Mouse (Mus musculus) liver, postnatal 0 days (tissue): ENCODE measurements at regions not wholly inside any gene's neighbourhood (a gene's known extent, or its start where the extent isn't known, plus 50 kb on each side); places are given as distances from the start of the nearest gene placed in this dataset.

ENCODE experiments used
- ATAC-seq: fragments of 200-750 bp; cut with Nextera tagmentation; 2 replicates; pipeline ENCODE4 v1.8.0; 2017; ENCODE audit warnings: mild to moderate bottlenecking, moderate library complexity
- DNase-seq: peaks from one replicate; pipeline ENCODE4 v3.0.0-alpha.2; 2016
- H3K27ac ChIP-seq: fragments of 300-500 bp; sonication (generic); 2 replicates; pipeline ENCODE4 v1.5.1; 2014; ENCODE audit warnings: antibody characterized with exemption, moderate library complexity, mild to moderate bottlenecking, low read depth
- H3K27me3 ChIP-seq: fragments of 300-500 bp; sonication (generic); 2 replicates; pipeline ENCODE4 v1.6.1; 2014; ENCODE audit warnings: low read length, control low read depth, mixed read lengths; ENCODE audit not compliant: insufficient read depth
- H3K36me3 ChIP-seq: fragments of 300-500 bp; sonication (generic); replicated peaks from 2 replicates; pipeline ENCODE4 v1.6.1; 2014; ENCODE audit warnings: mild to moderate bottlenecking, control low read depth, low read length, moderate library complexity, mixed read lengths; ENCODE audit not compliant: insufficient read depth
- H3K4me1 ChIP-seq: fragments of 300-500 bp; sonication (generic); 2 replicates; pipeline ENCODE4 v1.6.1; 2014; ENCODE audit warnings: antibody characterized with exemption, mild to moderate bottlenecking, control low read depth; ENCODE audit not compliant: insufficient read depth
- H3K4me2 ChIP-seq: fragments of 300-500 bp; sonication (generic); 2 replicates; pipeline ENCODE4 v1.6.1; 2014; ENCODE audit warnings: low read depth, mild to moderate bottlenecking, low read length, moderate library complexity, mixed read lengths
- H3K4me3 ChIP-seq: fragments of 300-500 bp; sonication (generic); 2 replicates; pipeline ENCODE4 v1.5.1; 2014; ENCODE audit warnings: low read depth, low read length
- H3K9ac ChIP-seq: fragments of 300-500 bp; sonication (generic); replicated peaks from 2 replicates; pipeline ENCODE4 v1.6.1; 2014; ENCODE audit warnings: mild to moderate bottlenecking, moderate library complexity
- H3K9me3 ChIP-seq: fragments of 300-500 bp; sonication (generic); 2 replicates; pipeline ENCODE4 v1.6.1; 2016; ENCODE audit warnings: mild to moderate bottlenecking, control low read depth, low read length, mixed read lengths
- CTCF ChIP-seq: sonication (generic); IDR thresholded peaks from 2 replicates; pipeline ENCODE4 v1.5.1; 2016; ENCODE audit warnings: antibody characterized with exemption, low read depth
- EP300 ChIP-seq: IDR thresholded peaks from 2 replicates; pipeline ENCODE4 v1.6.1; 2016; ENCODE audit warnings: antibody characterized with exemption, low read depth, mild to moderate bottlenecking
- WGBS: fragments of 180-500 bp; shearing (Covaris S2); extraction: QIAGEN DNeasy Blood & Tissue Kit; methylation state at CpG from one replicate; pipeline ENCODE4 v1.1.7; 2014; ENCODE audit not compliant: insufficient replicate concordance; 5-methylcytosine and 5-hydroxymethylcytosine counted together

- Histone ChIP-seq H3K9ac (no peak overlapping the region), H3K27ac (no peak overlapping the region), H3K36me3 (no peaks in the 10 kb centered on the region), H3K27me3 (no peaks in the 10 kb centered on the region; the same call in 1 of the 2 replicates), H3K4me1 (no peaks in the 10 kb centered on the region; the same call in 1 of the 2 replicates), H3K4me3 (no peak overlapping the region), H3K9me3 (no peaks in the 10 kb centered on the region), H3K4me2 (no peak overlapping the region)
- no peak for ATAC-seq
- DNase-seq = no peak
- 49% methylated on average over 7 of the region's 7 CpGs for WGBS
- TF ChIP-seq CTCF (no peak), EP300 (no peak)
These were observed 62.6 kb upstream of the Eml4 start for GRCm38 (mm10) chr17:83288143-83288492.

- H3K9ac ChIP-seq = no peak overlapping the region
- ATAC-seq (no peak), DNase-seq (no peak)
- no peak overlapping the region for H3K4me2 ChIP-seq
- TF ChIP-seq CTCF (no peak), EP300 (no peak)
- no peak overlapping the region for H3K4me3 ChIP-seq
- H3K4me1 ChIP-seq = 0 out of 2 replicates have a peak, but pooled peaks cover 3% of the 10 kb centered on the region
- H3K27me3 ChIP-seq = no peaks in the 10 kb centered on the region
- H3K36me3 ChIP-seq = no peaks in the 10 kb centered on the region
- 58% methylated on average over 13 of the region's 13 CpGs for WGBS
- H3K9me3 ChIP-seq = no peaks in the 10 kb centered on the region
- H3K27ac ChIP-seq = no peak overlapping the region
These were observed 55.0 kb upstream of the Eml4 start for GRCm38 (mm10) chr17:83295526-83296238.

- Histone ChIP-seq H3K27ac (no peak overlapping the region), H3K4me3 (no peak overlapping the region), H3K4me2 (no peak overlapping the region), H3K27me3 (no peaks in the 10 kb centered on the region), H3K9ac (no peak overlapping the region), H3K4me1 (0 out of 2 replicates have a peak, but pooled peaks cover 3% of the 10 kb centered on the region), H3K36me3 (no peaks in the 10 kb centered on the region), H3K9me3 (no peaks in the 10 kb centered on the region)
- TF ChIP-seq CTCF = no peak
- no peak for TF ChIP-seq EP300
- ATAC-seq (no peak), DNase-seq (no peak)
- WGBS = 46% methylated on average over 6 of the region's 6 CpGs
These were observed 53.2 kb upstream of the Eml4 start for GRCm38 (mm10) chr17:83297379-83298121.
